Mouse (Mus musculus) large intestine, adult 2 months (tissue): Measurements from ENCODE around the gene Clpsl2. TPM values are rescaled to one million over a fixed set of nuclear protein-coding genes. Genes with fewer than 3 reads are reported as not detected.

Experiments
- DNase-seq: peaks from one replicate; pipeline ENCODE4 v3.0.0-alpha.2; 2012; ENCODE audit warnings: low read depth, low spot score
- WGBS: fragments of 180-500 bp; shearing (Covaris S2); methylation state at CpG from one replicate; pipeline ENCODE4 v1.1.7; 2018; 5-methylcytosine and 5-hydroxymethylcytosine counted together
- polyA plus RNA-seq: library from polyadenylated mRNA; depleted of rRNA; stranded (reverse); fragments of >200 nt; gene quantifications from 2 replicates; pipeline ENCODE4 v1.2.3, GENCODE M21; 2012; rRNA removed

Gene Clpsl2
- 0.38 TPM in 1 of 2 replicates, not detected in the other for polyA plus RNA-seq

GRCm38 (mm10) chr17:28549111-28549510 lies at the start of gene Clpsl2:
Clpsl2 (plus strand) TSS chr17:28549411.
- DNase-seq, result no peak
- 81% methylated on average over 14 of the region's 14 CpGs for WGBS

GRCm38 (mm10) chr17:28500465-28500864 lies 48.7 kb upstream of the Clpsl2 start:
- no peak for DNase-seq
- 77% methylated on average over 3 of the region's 3 CpGs for WGBS

- DNase-seq, result no peak
- WGBS, result 56% methylated on average over 7 of the region's 7 CpGs
Observed at GRCm38 (mm10) chr17:28502196-28502821, 46.9 kb upstream of the Clpsl2 start.

- no peak for DNase-seq
- WGBS, result 82% methylated on average over 6 of the region's 6 CpGs
Observed at GRCm38 (mm10) chr17:28504182-28504581, 45.0 kb upstream of the Clpsl2 start.

GRCm38 (mm10) chr17:28505591-28505990 lies 43.6 kb upstream of the Clpsl2 start:
- DNase-seq, result no peak
- WGBS, result 95% methylated on average over 4 of the region's 4 CpGs

GRCm38 (mm10) chr17:28506895-28507294 lies 42.3 kb upstream of the Clpsl2 start:
- 43% methylated on average over 5 of the region's 5 CpGs for WGBS
- DNase-seq, result no peak

- 70% methylated on average over 5 of the region's 5 CpGs for WGBS
- DNase-seq, result no peak
Observed at GRCm38 (mm10) chr17:28507496-28507895, 41.7 kb upstream of the Clpsl2 start.

GRCm38 (mm10) chr17:28510445-28511342 lies 38.5 kb upstream of the Clpsl2 start:
- 23% methylated on average over 28 of the region's 28 CpGs for WGBS
- DNase-seq, result no peak

GRCm38 (mm10) chr17:28511616-28512541 lies 37.3 kb upstream of the Clpsl2 start:
- no peak for DNase-seq
- WGBS, result 30% methylated on average over 9 of the region's 9 CpGs

- 8% methylated on average over 6 of the region's 6 CpGs for WGBS
- no peak for DNase-seq
Observed at GRCm38 (mm10) chr17:28512696-28513095, 36.5 kb upstream of the Clpsl2 start.

- WGBS, result 21% methylated on average over 1 of the region's 1 CpGs
- DNase-seq, result no peak
Observed at GRCm38 (mm10) chr17:28513337-28513736, 35.9 kb upstream of the Clpsl2 start.

- DNase-seq, result no peak
Observed at GRCm38 (mm10) chr17:28513844-28514243, 35.4 kb upstream of the Clpsl2 start.

GRCm38 (mm10) chr17:28514555-28514954 lies 34.7 kb upstream of the Clpsl2 start:
- WGBS, result 81% methylated on average over 5 of the region's 5 CpGs
- DNase-seq, result no peak

More at GRCm38 (mm10) chr17:28513844-28514243, 35.4 kb upstream of the Clpsl2 start:
- 81% methylated on average over 7 of the region's 7 CpGs for WGBS

- no peak for DNase-seq
- WGBS, result 26% methylated on average over 10 of the region's 10 CpGs
Observed at GRCm38 (mm10) chr17:28515431-28516341, 33.5 kb upstream of the Clpsl2 start.

- 75% methylated on average over 4 of the region's 4 CpGs for WGBS
Observed at GRCm38 (mm10) chr17:28516881-28517280, 32.3 kb upstream of the Clpsl2 start.

GRCm38 (mm10) chr17:28517441-28517955 lies 31.7 kb upstream of the Clpsl2 start, which contains the start of gene Fkbp5:
Fkbp5 (minus strand) TSS chr17:28517527.
- 22% methylated on average over 16 of the region's 16 CpGs for WGBS
- DNase-seq, result no peak

More at GRCm38 (mm10) chr17:28516881-28517280, 32.3 kb upstream of the Clpsl2 start:
- no peak for DNase-seq

GRCm38 (mm10) chr17:28517956-28518614 lies 31.1 kb upstream of the Clpsl2 start:
- DNase-seq, result no peak
- 1% methylated on average over 44 of the region's 46 CpGs for WGBS

- 18% methylated on average over 8 of the region's 8 CpGs for WGBS
- DNase-seq, result no peak
Observed at GRCm38 (mm10) chr17:28518615-28519071, 30.6 kb upstream of the Clpsl2 start.
